Comparison of ENCODE assay signal across 9 mouse cellular contexts in the genomic region with DNA sequence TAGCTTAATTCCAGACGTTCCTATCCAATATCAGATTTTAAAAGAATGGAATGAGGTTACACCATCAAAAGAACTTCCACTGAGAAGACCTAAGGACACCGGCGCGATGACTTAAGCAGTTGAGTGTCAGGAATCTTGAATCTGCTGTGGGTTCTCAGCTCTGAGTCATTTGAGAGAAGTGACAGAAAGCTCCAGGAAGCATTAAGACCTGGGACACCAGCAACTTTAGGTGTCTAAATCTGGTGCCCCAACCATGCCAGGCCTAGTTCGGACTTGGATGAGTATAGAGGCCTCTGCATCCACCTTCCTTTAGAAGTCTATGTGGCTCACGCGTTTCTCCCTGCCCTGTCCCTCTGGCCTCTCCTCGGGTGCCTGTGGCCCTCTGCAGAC. TPM values are rescaled to one million over a fixed set of nuclear protein-coding genes. Genes with fewer than 3 reads are reported as not detected.
DNase-seq lines count a peak whose midpoint lies in the region; ATAC-seq and TF ChIP-seq lines count a peak whose summit lies in the region.
"Had no signal": no experiment of that assay in that cellular context is flagged by ENCODE, and none has a peak within 500 bp of the region (broad histone marks: within the 10 kb centered on the region; RNA-seq: fewer than 3 reads in every experiment).

No protein-coding gene starts in this region.

- H3K4me2 ChIP-seq in intestine, embryonic 15.5 days (replicated peaks): peak overlapping the region; percentile 91
- H3K4me2 ChIP-seq in neural tube, embryonic 12.5 days (replicated peaks): peak overlapping the region; percentile 91

- DNase-seq in liver, adult 2 months (ENCODE audit: extremely low read depth, low read depth, low spot score): no peak
- DNase-seq in liver: no peak
- no peak for DNase-seq in embryonic facial prominence, embryonic 10.5 days (ENCODE audit: low spot score)
- no peak for DNase-seq in layer of hippocampus, postnatal 25 days (ENCODE audit: extremely low spot score in 1 of 2, low spot score in 1 of 2)
- no peak for DNase-seq in adrenal gland, postnatal 4 days (ENCODE audit: low spot score in 2 of 2)
- DNase-seq in cerebellum, adult 11 months: no peak

- TF ChIP-seq POLR2A in liver, adult 2 months (IDR thresholded peaks at IDR 0.05; ENCODE audit: extremely low read depth, insufficient read depth, low read length): no peak

- H3K9ac ChIP-seq in liver, adult 2 months (ENCODE audit: low read depth, low read length): peak overlapping the region; percentile 90
- peak overlapping the region; percentile 82 for H3K9ac ChIP-seq in intestine, embryonic 15.5 days
- H3K9ac ChIP-seq in neural tube, embryonic 12.5 days: peak overlapping the region; percentile 61

- H3K27me3 ChIP-seq in liver, adult 2 months (ENCODE audit: control insufficient read depth, insufficient read depth, low read length): no peaks in the 10 kb centered on the region
- peaks cover 29% of the 10 kb centered on the region for H3K27me3 ChIP-seq in embryonic facial prominence, embryonic 10.5 days (replicated peaks; ENCODE audit: low read depth, poor library complexity, severe bottlenecking)
- H3K27me3 ChIP-seq in intestine, embryonic 15.5 days (replicated peaks): no peaks in the 10 kb centered on the region
- H3K27me3 ChIP-seq in neural tube, embryonic 12.5 days (replicated peaks): peaks cover 17% of the 10 kb centered on the region

- no peaks in the 10 kb centered on the region for H3K9me3 ChIP-seq in embryonic facial prominence, embryonic 10.5 days
- H3K9me3 ChIP-seq in intestine, embryonic 15.5 days: no peaks in the 10 kb centered on the region
- H3K9me3 ChIP-seq in neural tube, embryonic 12.5 days: no peaks in the 10 kb centered on the region

- peak overlapping the region; percentile 85 for H3K4me3 ChIP-seq in liver, adult 2 months (ENCODE audit: insufficient read depth, low read depth, low read length)
- H3K4me3 ChIP-seq in embryonic facial prominence, embryonic 10.5 days: peak overlapping the region; percentile 62
- peak overlapping the region; percentile 66 for H3K4me3 ChIP-seq in intestine, embryonic 15.5 days (replicated peaks)
- peak overlapping the region; percentile 53 for H3K4me3 ChIP-seq in neural tube, embryonic 12.5 days

- peaks cover 14% of the 10 kb centered on the region for H3K36me3 ChIP-seq in liver, adult 2 months (ENCODE audit: control insufficient read depth, insufficient read depth, low read length)
- H3K36me3 ChIP-seq in embryonic facial prominence, embryonic 10.5 days (replicated peaks): peaks cover 44% of the 10 kb centered on the region
- peaks cover 17% of the 10 kb centered on the region for H3K36me3 ChIP-seq in intestine, embryonic 15.5 days
- H3K36me3 ChIP-seq in neural tube, embryonic 12.5 days: peaks cover 33% of the 10 kb centered on the region

- H3K4me1 ChIP-seq in liver, adult 2 months (ENCODE audit: control insufficient read depth, insufficient read depth, low read length): peaks cover 40% of the 10 kb centered on the region
- peaks cover 77% of the 10 kb centered on the region for H3K4me1 ChIP-seq in embryonic facial prominence, embryonic 10.5 days
- peaks cover 60% of the 10 kb centered on the region for H3K4me1 ChIP-seq in intestine, embryonic 15.5 days (replicated peaks)
- peaks cover 52% of the 10 kb centered on the region for H3K4me1 ChIP-seq in neural tube, embryonic 12.5 days

- ATAC-seq in intestine, embryonic 15.5 days: no peak
- ATAC-seq in neural tube, embryonic 12.5 days (ENCODE audit: low FRiP score, low read depth): no peak; the same call in 1 of the 2 replicates

- WGBS in liver, adult 2 months: 31% methylated on average over 8 of the region's 8 CpGs
- 19% methylated on average over 8 of the region's 8 CpGs for WGBS in embryonic facial prominence, embryonic 10.5 days
- WGBS in intestine, embryonic 15.5 days: 21% methylated on average over 8 of the region's 8 CpGs
- 28% methylated on average over 8 of the region's 8 CpGs for WGBS in neural tube, embryonic 12.5 days

- no peak for TF ChIP-seq CTCF in liver, adult 2 months (IDR thresholded peaks at IDR 0.05; ENCODE audit: low read depth, low read length)

- H3K79me2 ChIP-seq in liver, adult 2 months (ENCODE audit: control insufficient read depth, insufficient read depth, low read length): no peaks in the 10 kb centered on the region

- H3K27ac ChIP-seq in liver, adult 2 months (replicated peaks; ENCODE audit: insufficient read depth, low read depth, low read length): peak overlapping the region; percentile 92
- peak overlapping the region; percentile 94 for H3K27ac ChIP-seq in embryonic facial prominence, embryonic 10.5 days (replicated peaks)
- H3K27ac ChIP-seq in intestine, embryonic 15.5 days: peak overlapping the region; percentile 97
- 0 out of 2 replicates have a peak overlapping the region, but pooled peaks have one; percentile 32 for H3K27ac ChIP-seq in neural tube, embryonic 12.5 days

RNA-seq across cellular contexts. Expression of a gene that starts 0.4 kb away (rescaled TPM):
- total RNA-seq in liver, adult 2 months (2014; rRNA removed): 21.8 and 36.5 TPM in 2 replicates
- 30.9 and 35.9 TPM in 2 replicates for polyA plus RNA-seq in liver, adult 2 months (2012; rRNA removed)
- 12.3 and 14.9 TPM in 2 replicates for polyA plus RNA-seq in embryonic facial prominence, embryonic 10.5 days (2016; fragmentation: Nextera tagmentation; extraction: Ambion mirVana)
- 28.2 and 31.8 TPM in 2 replicates for polyA plus RNA-seq in intestine, embryonic 15.5 days (2015; fragmentation: Nextera tagmentation; extraction: Ambion mirVana)
- polyA plus RNA-seq in neural tube, embryonic 12.5 days (2016; fragmentation: Nextera tagmentation; extraction: Ambion mirVana): 13.0 and 13.5 TPM in 2 replicates
- total RNA-seq in layer of hippocampus, postnatal 25 days (2021): 10 to 100 TPM; 13.3 to 15.0 TPM
- total RNA-seq in adrenal gland, postnatal 4 days (2021): 10 to 100 TPM; 60.9 to 63.6 TPM
- total RNA-seq: common myeloid progenitor, adult 5-6 weeks had no signal

RNA-seq across cellular contexts. Expression of a gene that starts 26.2 kb away (rescaled TPM):
- total RNA-seq in liver, adult 2 months (2014; rRNA removed): 119 and 130 TPM in 2 replicates
- polyA plus RNA-seq in liver, adult 2 months (2012; rRNA removed): 70.5 and 73.8 TPM in 2 replicates
- polyA plus RNA-seq in embryonic facial prominence, embryonic 10.5 days (2016; fragmentation: Nextera tagmentation; extraction: Ambion mirVana): 133 and 136 TPM in 2 replicates
- polyA plus RNA-seq in intestine, embryonic 15.5 days (2015; fragmentation: Nextera tagmentation; extraction: Ambion mirVana): 122 and 124 TPM in 2 replicates
- 89.2 and 92.3 TPM in 2 replicates for polyA plus RNA-seq in neural tube, embryonic 12.5 days (2016; fragmentation: Nextera tagmentation; extraction: Ambion mirVana)
- total RNA-seq in layer of hippocampus, postnatal 25 days (2021): 100 to 1,000 TPM; 182 to 188 TPM
- total RNA-seq in adrenal gland, postnatal 4 days (2021): 100 to 1,000 TPM; 352 to 356 TPM

RNA-seq across cellular contexts. Expression of a gene that starts 36.3 kb away (rescaled TPM):
- 9.2 and 12.1 TPM in 2 replicates for total RNA-seq in liver, adult 2 months (2014; rRNA removed)
- polyA plus RNA-seq in liver, adult 2 months (2012; rRNA removed): 20.7 and 22.6 TPM in 2 replicates
- 12.7 and 13.2 TPM in 2 replicates for polyA plus RNA-seq in embryonic facial prominence, embryonic 10.5 days (2016; fragmentation: Nextera tagmentation; extraction: Ambion mirVana)
- 20.7 and 24.3 TPM in 2 replicates for polyA plus RNA-seq in intestine, embryonic 15.5 days (2015; fragmentation: Nextera tagmentation; extraction: Ambion mirVana)
- 29.6 and 33.3 TPM in 2 replicates for polyA plus RNA-seq in neural tube, embryonic 12.5 days (2016; fragmentation: Nextera tagmentation; extraction: Ambion mirVana)
- total RNA-seq in layer of hippocampus, postnatal 25 days (2021): 100 to 1,000 TPM; 149 to 154 TPM
- 10 to 100 TPM; 32.5 to 35.9 TPM for total RNA-seq in adrenal gland, postnatal 4 days (2021)

RNA-seq across cellular contexts. Expression of a gene that starts 44.4 kb away (rescaled TPM):
- 1.0 and 1.8 TPM in 2 replicates for total RNA-seq in liver, adult 2 months (2014; rRNA removed)
- polyA plus RNA-seq in liver, adult 2 months (2012; rRNA removed): 2.3 and 4.5 TPM in 2 replicates
- 0.26 and 0.36 TPM in 2 replicates for polyA plus RNA-seq in embryonic facial prominence, embryonic 10.5 days (2016; fragmentation: Nextera tagmentation; extraction: Ambion mirVana)
- 10.9 and 12.7 TPM in 2 replicates for polyA plus RNA-seq in intestine, embryonic 15.5 days (2015; fragmentation: Nextera tagmentation; extraction: Ambion mirVana)
- 0.60 and 0.63 TPM in 2 replicates for polyA plus RNA-seq in neural tube, embryonic 12.5 days (2016; fragmentation: Nextera tagmentation; extraction: Ambion mirVana)
- 10 to 100 TPM in 1 of 2 experiments, 1 to 10 TPM in 1; 8.0 to 11.1 TPM for total RNA-seq in layer of hippocampus, postnatal 25 days (2021)
- total RNA-seq in adrenal gland, postnatal 4 days (2021): 10 to 100 TPM; 33.9 to 34.4 TPM
- total RNA-seq: common myeloid progenitor, adult 5-6 weeks had no signal

RNA-seq across cellular contexts. Expression of a gene that starts 50.6 kb away (rescaled TPM):
- total RNA-seq in liver, adult 2 months (2014; rRNA removed): 27.5 and 36.5 TPM in 2 replicates
- 54.9 and 80.8 TPM in 2 replicates for polyA plus RNA-seq in liver, adult 2 months (2012; rRNA removed)
- 0.09 and 0.18 TPM in 2 replicates for polyA plus RNA-seq in embryonic facial prominence, embryonic 10.5 days (2016; fragmentation: Nextera tagmentation; extraction: Ambion mirVana)
- polyA plus RNA-seq in intestine, embryonic 15.5 days (2015; fragmentation: Nextera tagmentation; extraction: Ambion mirVana): 12.0 and 14.3 TPM in 2 replicates
- 0.11 TPM in 1 of 2 replicates, not detected in the other for polyA plus RNA-seq in neural tube, embryonic 12.5 days (2016; fragmentation: Nextera tagmentation; extraction: Ambion mirVana)
- not detected for total RNA-seq in layer of hippocampus, postnatal 25 days (2021)
- total RNA-seq in adrenal gland, postnatal 4 days (2021): 1 to 10 TPM in 1 of 2 experiments, under 1 TPM in 1; 0.78 to 3.8 TPM

Comparison
In these comparisons a context has a peak if more than half of its experiments do, and no peak if none do; other contexts are left out.
1. H3K27ac ChIP-seq: peak in every context shown above with its lines; median percentile 97 in intestine, embryonic 15.5 days; 94 in embryonic facial prominence, embryonic 10.5 days; 92 in liver, adult 2 months; 32 in neural tube, embryonic 12.5 days.